Mouse (Mus musculus): Measurements from ENCODE around the gene Tmem174. TPM values are rescaled to one million over a fixed set of nuclear protein-coding genes. Genes with fewer than 3 reads are reported as not detected.
A peak's percentile ranks its signal among the peaks of the same experiment; 100 is the strongest.

Gene Tmem174
- polyA plus RNA-seq, 1 experiment from 2014 or later = not detected

DNA sequence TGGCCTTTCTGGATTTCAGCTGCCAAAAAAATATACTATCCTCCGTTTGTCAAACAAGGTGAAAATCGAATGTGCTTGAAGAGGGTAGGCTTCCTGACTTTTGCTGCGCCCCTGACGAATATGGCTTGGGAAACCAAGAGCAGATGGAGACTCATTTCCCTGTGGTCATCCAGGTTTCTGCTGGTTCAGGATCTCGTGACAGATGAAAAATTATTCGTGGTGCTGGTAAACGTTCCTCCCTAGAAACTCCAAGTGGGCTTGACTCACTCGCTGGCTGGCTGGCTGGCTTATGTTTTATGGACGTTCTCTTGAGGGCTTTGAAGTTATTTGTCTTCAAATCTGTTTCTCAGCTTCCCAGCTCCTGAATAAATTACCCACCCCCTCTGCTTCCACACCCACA is 47.6 kb downstream of the Tmem174 start:
- H3K27ac ChIP-seq (ENCODE audit: low read depth, low read length) = no peak overlapping the region
- H3K27me3 ChIP-seq (ENCODE audit: control insufficient read depth, insufficient read depth, low read length) = peaks cover 42% of the 10 kb centered on the region
- 57% methylated on average over 9 of the region's 9 CpGs for WGBS
- DNase-seq (ENCODE audit: low spot score) (no peak), ATAC-seq (replicated peaks; ENCODE audit: low FRiP score) (no peak)
- H3K4me2 ChIP-seq (ENCODE audit: low read depth, low read length, severe bottlenecking) = peak overlapping the region; percentile 60; the same call in 1 of the 2 replicates
- no peaks in the 10 kb centered on the region for H3K9me3 ChIP-seq (ENCODE audit: control insufficient read depth, low read length)
- peaks cover 4% of the 10 kb centered on the region; the same call in 1 of the 2 replicates for H3K4me1 ChIP-seq (replicated peaks; ENCODE audit: control insufficient read depth, insufficient read depth, low read length)
- no peaks in the 10 kb centered on the region for H3K36me3 ChIP-seq (ENCODE audit: control insufficient read depth, insufficient read depth, low read length)
- H3K9ac ChIP-seq (ENCODE audit: low read length) = no peak overlapping the region
- H3K4me3 ChIP-seq (ENCODE audit: low read depth, low read length) = no peak overlapping the region; the same call in 1 of the 2 replicates

- Histone ChIP-seq H3K27ac (ENCODE audit: low read depth, low read length) (no peak overlapping the region), H3K9me3 (ENCODE audit: control insufficient read depth, low read length) (no peaks in the 10 kb centered on the region), H3K9ac (ENCODE audit: low read length) (peak overlapping the region; percentile 14), H3K27me3 (ENCODE audit: control insufficient read depth, insufficient read depth, low read length) (peaks cover 48% of the 10 kb centered on the region), H3K4me3 (ENCODE audit: low read depth, low read length) (peak overlapping the region; percentile 31), H3K4me1 (replicated peaks; ENCODE audit: control insufficient read depth, insufficient read depth, low read length) (peaks cover 4% of the 10 kb centered on the region; the same call in 1 of the 2 replicates), H3K4me2 (ENCODE audit: low read depth, low read length, severe bottlenecking) (peak overlapping the region; percentile 60), H3K36me3 (ENCODE audit: control insufficient read depth, insufficient read depth, low read length) (no peaks in the 10 kb centered on the region)
- under 1% methylated on average over 35 of the region's 35 CpGs for WGBS
- peak; percentile 87 for ATAC-seq (replicated peaks; ENCODE audit: low FRiP score)
- DNase-seq (ENCODE audit: low spot score) = peak; percentile 93
Measured at GRCm38 (mm10) chr13:98588951-98589501, 48.2 kb downstream of the Tmem174 start.

GRCm38 (mm10) chr13:98588480-98588879 is 48.7 kb downstream of the Tmem174 start:
- H3K27me3 ChIP-seq (ENCODE audit: control insufficient read depth, insufficient read depth, low read length) = peaks cover 53% of the 10 kb centered on the region
- no peak for DNase-seq (ENCODE audit: low spot score)
- WGBS = under 1% methylated on average over 12 of the region's 12 CpGs
- H3K9me3 ChIP-seq (ENCODE audit: control insufficient read depth, low read length) = no peaks in the 10 kb centered on the region
- H3K36me3 ChIP-seq (ENCODE audit: control insufficient read depth, insufficient read depth, low read length) = no peaks in the 10 kb centered on the region
- peak overlapping the region; percentile 60 for H3K4me2 ChIP-seq (ENCODE audit: low read depth, low read length, severe bottlenecking)
- peak overlapping the region; percentile 14 for H3K9ac ChIP-seq (ENCODE audit: low read length)
- H3K27ac ChIP-seq (ENCODE audit: low read depth, low read length) = no peak overlapping the region
- ATAC-seq (replicated peaks; ENCODE audit: low FRiP score) = no peak; the same call in 1 of the 2 replicates
- peak overlapping the region; percentile 31 for H3K4me3 ChIP-seq (ENCODE audit: low read depth, low read length)
- peaks cover 4% of the 10 kb centered on the region; the same call in 1 of the 2 replicates for H3K4me1 ChIP-seq (replicated peaks; ENCODE audit: control insufficient read depth, insufficient read depth, low read length)

GRCm38 (mm10) chr13:98587639-98588038 is 49.6 kb downstream of the Tmem174 start:
- Histone ChIP-seq H3K4me2 (ENCODE audit: low read depth, low read length, severe bottlenecking) (no peak overlapping the region), H3K27me3 (ENCODE audit: control insufficient read depth, insufficient read depth, low read length) (peaks cover 59% of the 10 kb centered on the region), H3K4me1 (replicated peaks; ENCODE audit: control insufficient read depth, insufficient read depth, low read length) (peaks cover 4% of the 10 kb centered on the region; the same call in 1 of the 2 replicates), H3K9me3 (ENCODE audit: control insufficient read depth, low read length) (no peaks in the 10 kb centered on the region), H3K9ac (ENCODE audit: low read length) (no peak overlapping the region), H3K4me3 (ENCODE audit: low read depth, low read length) (no peak overlapping the region), H3K27ac (ENCODE audit: low read depth, low read length) (no peak overlapping the region), H3K36me3 (ENCODE audit: control insufficient read depth, insufficient read depth, low read length) (no peaks in the 10 kb centered on the region)
- DNase-seq (ENCODE audit: low spot score) (peak; percentile 61), ATAC-seq (replicated peaks; ENCODE audit: low FRiP score) (no peak)
- WGBS = 0% methylated on average over 14 of the region's 14 CpGs

DNA sequence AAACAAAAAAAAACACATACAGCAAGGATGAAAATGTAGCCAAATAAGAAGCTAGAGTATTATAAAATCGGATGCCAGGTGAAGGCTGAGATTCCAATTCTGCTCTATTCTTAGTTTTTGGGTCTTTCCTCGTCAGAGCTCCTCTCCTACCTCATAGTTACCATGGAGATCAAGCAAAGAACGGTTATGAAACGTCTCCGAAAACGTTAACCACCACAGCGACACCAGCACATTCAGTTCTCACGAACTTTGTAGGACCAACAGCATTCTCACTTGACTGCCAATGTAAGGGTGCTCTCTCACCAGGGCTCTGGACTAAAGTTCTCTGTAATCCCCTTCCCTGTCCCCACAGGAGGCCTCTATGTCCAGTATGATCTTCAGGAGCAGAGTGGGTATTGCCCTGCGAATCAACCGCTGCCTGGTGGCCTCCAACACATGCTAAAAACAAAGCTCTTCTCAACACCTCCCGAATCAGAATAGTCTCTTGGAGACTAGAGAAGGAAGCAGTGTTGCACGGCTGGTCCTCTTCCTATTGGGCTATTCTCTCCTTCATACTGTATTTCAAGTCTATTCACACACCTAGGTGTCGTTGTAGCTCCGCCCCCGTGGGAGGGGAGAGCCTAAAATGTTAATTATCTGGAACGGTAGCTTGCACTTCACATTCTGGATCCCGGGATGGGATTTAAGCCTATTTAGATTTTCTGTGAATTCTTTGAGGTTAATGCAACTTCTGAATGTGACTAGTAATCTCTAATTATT is 50.2 kb downstream of the Tmem174 start:
- no peak overlapping the region for H3K4me2 ChIP-seq (ENCODE audit: low read depth, low read length, severe bottlenecking)

More for the DNA sequence above, 50.2 kb downstream of the Tmem174 start:
- DNase-seq (ENCODE audit: low spot score) (no peak), ATAC-seq (replicated peaks; ENCODE audit: low FRiP score) (no peak)
- Histone ChIP-seq H3K4me3 (ENCODE audit: low read depth, low read length) (no peak overlapping the region), H3K27me3 (ENCODE audit: control insufficient read depth, insufficient read depth, low read length) (peaks cover 65% of the 10 kb centered on the region), H3K9ac (ENCODE audit: low read length) (no peak overlapping the region), H3K36me3 (ENCODE audit: control insufficient read depth, insufficient read depth, low read length) (no peaks in the 10 kb centered on the region), H3K27ac (ENCODE audit: low read depth, low read length) (no peak overlapping the region), H3K4me1 (replicated peaks; ENCODE audit: control insufficient read depth, insufficient read depth, low read length) (peaks cover 4% of the 10 kb centered on the region; the same call in 1 of the 2 replicates), H3K9me3 (ENCODE audit: control insufficient read depth, low read length) (no peaks in the 10 kb centered on the region)
- 27% methylated on average over 17 of the region's 17 CpGs for WGBS

Other genes with a start within 250 kb of the Tmem174 start
- gene Gm10320, start 145.4 kb downstream of the Tmem174 start, polyA plus RNA-seq (2014; fragmentation: Nextera tagmentation; extraction: Ambion mirVana) = 1.5 and 1.9 TPM in 2 replicates
- gene Tmem171, start 57.4 kb upstream of the Tmem174 start, polyA plus RNA-seq (2014; fragmentation: Nextera tagmentation; extraction: Ambion mirVana) = not detected in 2 replicates
- 26.4 and 33.5 TPM in 2 replicates for gene Fcho2, start 178.0 kb upstream of the Tmem174 start, polyA plus RNA-seq (2014; fragmentation: Nextera tagmentation; extraction: Ambion mirVana)

All from forebrain, embryonic 11.5 days (tissue).